Mouse (Mus musculus): ENCODE results near the gene Tomm6.

- no peak for TF ChIP-seq CTCF (IDR thresholded peaks at IDR 0.05)
- TF ChIP-seq EP300 (IDR thresholded peaks at IDR 0.05): no peak
Measured at GRCm38 (mm10) chr17:47678238-47678637, 9.9 kb downstream of the Tomm6 start.
